ENCODE assay signal across 32 mouse cellular contexts in the genomic region with DNA sequence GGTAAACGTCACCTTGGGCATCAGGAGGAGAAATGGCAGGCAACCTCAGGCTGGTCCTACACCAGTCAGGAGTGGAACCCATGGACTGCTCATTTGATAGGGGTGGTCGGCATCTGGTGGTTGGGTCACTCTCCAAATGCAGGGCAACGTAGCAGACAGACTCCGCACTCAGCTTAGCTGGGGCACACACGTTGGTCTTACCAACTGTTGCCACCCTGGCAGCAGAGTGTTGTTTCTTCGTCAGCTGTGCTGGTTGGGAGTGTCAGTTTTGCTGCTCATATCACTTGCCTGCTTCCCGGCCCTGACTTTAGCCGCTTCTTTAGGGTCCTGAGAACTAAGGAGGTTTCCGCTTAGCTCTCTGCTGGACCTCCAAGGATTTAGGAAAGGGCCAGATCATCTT. TPM values are rescaled to one million over a fixed set of nuclear protein-coding genes. Genes with fewer than 3 reads are reported as not detected.
"Had no signal": no experiment of that assay in that cellular context is flagged by ENCODE, and none has a peak within 500 bp of the region (broad histone marks: within the 10 kb centered on the region; RNA-seq: fewer than 3 reads in every experiment).

No protein-coding gene starts in this region.

- H3K27me3 ChIP-seq: limb, embryonic 12.5 days; limb, embryonic 13.5 days; limb, embryonic 15.5 days; liver, embryonic 12.5 days; liver, embryonic 13.5 days; liver, embryonic 15.5 days; lung, embryonic 15.5 days; midbrain, embryonic 12.5 days; midbrain, embryonic 13.5 days; midbrain, embryonic 15.5 days had no signal

- ATAC-seq: liver, embryonic 12.5 days; liver, postnatal 0 days; lung, postnatal 0 days; midbrain, embryonic 13.5 days; midbrain, embryonic 15.5 days; midbrain, embryonic 16.5 days had no signal

- H3K4me2 ChIP-seq: limb, embryonic 12.5 days; limb, embryonic 13.5 days; limb, embryonic 15.5 days; liver, embryonic 11.5 days; liver, embryonic 12.5 days; liver, embryonic 13.5 days; liver, embryonic 15.5 days; lung, embryonic 14.5 days; lung, embryonic 15.5 days; midbrain, embryonic 11.5 days; midbrain, embryonic 12.5 days; midbrain, embryonic 13.5 days; midbrain, embryonic 15.5 days had no signal

- H3K4me3 ChIP-seq: left cerebral cortex, adult 2 months; limb, embryonic 10.5 days; limb, embryonic 12.5 days; limb, embryonic 13.5 days; limb, embryonic 15.5 days; liver, embryonic 12.5 days; liver, embryonic 13.5 days; liver, embryonic 15.5 days; lung, embryonic 15.5 days; megakaryocyte, embryonic 14.5 days; midbrain, embryonic 10.5 days; midbrain, embryonic 12.5 days; midbrain, embryonic 13.5 days; midbrain, embryonic 15.5 days had no signal

- DNase-seq: left cerebral cortex, postnatal 4 days; liver; liver, embryonic 13.5 days; liver, postnatal 0 days; lung, adult 18-20 months; lung, adult 2 months; lung, embryonic 14.5 days; lung, postnatal 10 days; lung, postnatal 14 days; lung, postnatal 36 days; lung, postnatal 4 days; midbrain, embryonic 14.5 days had no signal

- H3K36me3 ChIP-seq: limb, embryonic 10.5 days; limb, embryonic 12.5 days; limb, embryonic 13.5 days; limb, embryonic 15.5 days; liver, embryonic 12.5 days; liver, embryonic 13.5 days; liver, embryonic 15.5 days; lung, embryonic 15.5 days; midbrain, embryonic 10.5 days; midbrain, embryonic 12.5 days; midbrain, embryonic 13.5 days; midbrain, embryonic 15.5 days had no signal

RNA-seq across cellular contexts. Expression of gene Bcar1, which starts 14.0 kb away (rescaled TPM):
- total RNA-seq: megakaryocyte, adult 5-6 weeks; megakaryocyte-erythroid progenitor cell, adult 5-6 weeks; monocyte, adult 5-6 weeks had no signal
